Mouse (Mus musculus): ENCODE data around the gene Parp11.
A peak's percentile ranks its signal among the peaks of the same experiment; 100 is the strongest.

The Parp11 gene

GRCm38 (mm10) chr6:127446436-127446890 lies at the start of gene Parp11:
TSS of gene Parp11 (plus strand) at chr6:127446840.
- DNase-seq: peak; percentile 70

DNA sequence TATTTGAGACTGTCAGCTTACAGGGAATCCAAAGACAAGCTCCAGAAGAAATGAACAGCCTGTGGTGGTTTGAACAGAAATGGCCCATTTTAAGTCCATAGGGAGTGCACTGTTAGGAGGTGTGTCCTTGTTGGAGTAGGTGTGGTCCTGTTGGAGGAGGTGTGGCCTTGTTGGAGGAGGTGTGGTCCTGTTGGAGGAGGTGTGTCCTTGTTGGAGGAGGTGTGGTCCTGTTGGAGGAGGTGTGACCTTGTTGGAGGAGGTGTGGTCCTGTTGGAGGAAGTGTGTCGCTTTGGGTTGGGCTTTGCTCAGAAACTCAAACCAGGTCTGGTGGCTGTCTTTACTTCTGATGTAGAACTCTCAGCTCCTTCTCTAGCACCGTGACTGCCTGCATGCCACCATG lies 48.6 kb upstream of the Parp11 start:
- no peak for DNase-seq

GRCm38 (mm10) chr6:127401419-127401818 lies 45.2 kb upstream of the Parp11 start:
- no peak for DNase-seq

DNA sequence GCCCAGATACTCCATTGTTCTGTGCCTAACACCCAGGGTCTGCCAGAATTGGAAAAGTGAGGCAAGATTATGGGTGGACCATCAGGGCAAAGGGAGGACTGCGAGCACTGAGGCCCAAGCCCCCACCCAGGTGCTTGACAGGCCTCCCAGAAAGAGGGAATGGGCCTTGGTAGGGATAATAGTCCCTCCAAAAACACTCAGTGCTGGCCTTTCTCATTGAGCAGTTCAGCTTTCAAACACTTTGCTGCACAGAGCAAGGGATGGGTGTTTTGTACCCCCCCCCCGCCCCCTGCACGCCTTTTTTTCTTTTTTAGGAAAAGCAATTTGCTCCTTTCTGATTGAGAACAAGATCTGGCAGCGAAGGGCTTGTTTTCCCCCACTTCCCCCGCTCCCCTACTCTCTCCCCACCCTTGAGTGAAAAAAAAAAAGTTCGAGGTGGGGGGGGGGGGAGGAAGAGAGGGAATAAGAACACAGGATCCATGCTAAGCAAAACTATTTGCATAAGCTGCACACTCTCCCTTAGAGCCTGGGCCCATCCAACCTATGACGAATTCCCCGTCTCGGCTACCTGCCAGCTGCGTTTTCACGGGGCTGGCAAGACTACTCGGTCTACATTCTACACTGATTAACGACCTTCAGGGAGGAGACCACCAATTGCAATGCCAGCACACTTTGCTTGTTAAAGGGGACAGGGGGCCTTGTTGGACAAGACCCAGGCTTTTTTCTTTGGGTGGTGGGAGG lies 42.4 kb upstream of the Parp11 start:
- peak; percentile 20 for DNase-seq

- peak; percentile 36 for DNase-seq
Measured at GRCm38 (mm10) chr6:127405682-127406081, 41.0 kb upstream of the Parp11 start.

DNA sequence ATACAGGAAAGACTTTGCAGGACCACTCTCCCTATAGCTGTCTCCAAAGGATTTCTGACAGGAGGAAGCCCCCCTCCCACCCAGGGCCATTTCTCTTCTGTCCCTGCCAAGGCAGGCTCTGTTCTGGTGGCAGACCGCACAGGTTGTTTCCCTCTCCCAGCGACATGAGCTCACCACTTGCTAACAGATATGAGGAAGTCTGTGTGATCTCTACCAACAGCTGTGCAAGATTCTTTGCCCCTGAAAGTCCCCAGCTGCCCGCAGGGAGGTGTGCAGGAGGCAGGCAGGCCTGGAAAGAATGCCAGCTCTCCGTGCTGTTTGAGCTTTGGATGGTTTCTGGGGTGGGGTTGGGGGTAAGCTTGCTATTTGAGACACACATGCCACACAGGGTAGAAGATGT lies 38.9 kb upstream of the Parp11 start:
- DNase-seq: no peak

DNA sequence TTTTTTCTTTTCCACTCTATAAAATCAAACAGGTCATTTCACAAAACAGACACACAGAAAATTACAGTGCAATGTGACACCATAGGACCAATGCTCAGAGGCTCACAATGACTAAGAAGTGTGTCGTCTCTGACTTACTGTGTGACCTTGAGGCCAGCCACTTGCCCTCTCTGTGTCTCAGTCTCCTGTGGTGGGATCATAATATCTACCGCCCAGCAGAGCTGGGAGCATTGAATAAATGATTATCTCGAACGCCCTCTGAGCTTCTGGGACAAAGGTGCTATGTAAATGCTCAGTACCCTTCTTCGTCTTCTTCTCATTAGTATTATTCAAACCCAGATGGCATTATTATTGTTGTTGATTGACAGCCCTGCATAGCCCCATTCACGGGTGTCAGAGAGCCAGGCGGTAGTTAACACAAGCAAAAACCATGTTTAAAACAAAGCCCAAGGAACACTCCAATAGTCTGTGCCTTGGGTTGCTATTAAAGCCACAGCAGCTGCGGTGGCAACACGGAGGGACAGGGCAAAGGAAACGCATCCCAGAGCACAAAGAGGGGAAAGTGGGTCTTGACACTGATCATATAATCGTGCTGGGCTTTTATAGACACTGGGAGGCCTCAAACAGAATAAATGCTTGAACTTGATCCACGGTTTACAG lies 29.0 kb upstream of the Parp11 start:
- no peak for DNase-seq

GRCm38 (mm10) chr6:127418322-127418721 lies 28.3 kb upstream of the Parp11 start:
- DNase-seq: no peak

GRCm38 (mm10) chr6:127420115-127420514 lies 26.5 kb upstream of the Parp11 start:
- no peak for DNase-seq

GRCm38 (mm10) chr6:127425095-127425494 lies 21.5 kb upstream of the Parp11 start:
- no peak for DNase-seq

DNA sequence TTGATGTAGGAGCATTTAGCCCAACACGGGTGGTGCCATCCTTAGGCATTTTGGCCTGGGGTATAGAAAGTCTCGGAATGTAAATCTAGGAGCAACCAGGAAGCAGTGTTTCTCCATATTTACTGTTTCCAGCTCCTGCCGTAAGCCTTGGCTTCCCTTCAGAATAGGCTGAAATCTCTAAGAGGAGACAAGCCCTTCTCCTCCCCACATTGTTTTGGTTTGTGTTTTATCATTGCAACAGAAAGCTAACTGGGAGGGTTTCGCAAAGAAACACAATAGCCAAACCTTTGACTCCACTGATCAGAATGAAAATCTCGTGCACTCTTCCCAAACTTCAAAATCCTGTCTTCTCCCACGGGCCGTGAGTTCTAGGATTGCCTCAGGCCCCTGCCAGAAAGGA lies 15.9 kb upstream of the Parp11 start:
- DNase-seq: no peak

- DNase-seq: no peak
Measured at GRCm38 (mm10) chr6:127431196-127431766, 15.4 kb upstream of the Parp11 start.

- no peak for DNase-seq
Measured at GRCm38 (mm10) chr6:127433886-127434647, 12.6 kb upstream of the Parp11 start.

DNA sequence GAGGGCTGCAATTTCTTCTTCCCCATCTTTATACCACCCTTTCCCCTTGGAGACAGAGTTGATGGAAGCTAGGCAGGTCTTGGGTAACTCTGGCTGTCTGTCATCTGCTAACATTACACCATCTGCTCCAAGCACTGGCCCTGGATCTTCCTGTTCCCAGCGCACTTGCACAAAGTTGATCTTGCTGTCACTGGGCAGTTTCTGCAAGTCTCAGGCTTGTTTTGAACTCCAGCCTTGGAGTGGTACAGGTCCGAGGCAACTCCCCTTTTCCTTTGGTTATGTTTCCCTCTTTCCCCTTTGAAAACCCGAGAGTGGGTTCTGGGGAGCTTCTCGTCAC lies 12.0 kb upstream of the Parp11 start:
- no peak for DNase-seq

DNA sequence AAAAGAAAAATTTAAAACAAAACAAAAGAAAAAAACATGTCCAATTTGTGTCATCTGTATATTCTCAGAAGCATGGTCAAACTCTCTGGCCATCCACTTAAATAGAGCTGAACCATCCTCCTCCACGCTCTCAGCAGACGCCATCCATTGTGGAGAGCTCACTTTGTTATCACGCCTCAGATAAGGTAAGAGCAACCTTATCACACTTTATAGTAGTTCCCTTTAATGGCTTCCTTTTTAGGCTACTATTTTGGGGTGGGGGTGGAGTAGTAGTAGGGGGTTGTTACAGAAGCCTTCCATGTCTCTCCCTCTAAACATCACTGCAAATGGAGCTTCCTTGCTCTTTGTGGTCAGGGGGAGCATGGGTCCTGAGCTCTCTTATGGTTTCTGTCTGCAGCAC lies 7.6 kb upstream of the Parp11 start:
- no peak for DNase-seq

GRCm38 (mm10) chr6:127439540-127440195 lies 7.0 kb upstream of the Parp11 start:
- no peak for DNase-seq

DNA sequence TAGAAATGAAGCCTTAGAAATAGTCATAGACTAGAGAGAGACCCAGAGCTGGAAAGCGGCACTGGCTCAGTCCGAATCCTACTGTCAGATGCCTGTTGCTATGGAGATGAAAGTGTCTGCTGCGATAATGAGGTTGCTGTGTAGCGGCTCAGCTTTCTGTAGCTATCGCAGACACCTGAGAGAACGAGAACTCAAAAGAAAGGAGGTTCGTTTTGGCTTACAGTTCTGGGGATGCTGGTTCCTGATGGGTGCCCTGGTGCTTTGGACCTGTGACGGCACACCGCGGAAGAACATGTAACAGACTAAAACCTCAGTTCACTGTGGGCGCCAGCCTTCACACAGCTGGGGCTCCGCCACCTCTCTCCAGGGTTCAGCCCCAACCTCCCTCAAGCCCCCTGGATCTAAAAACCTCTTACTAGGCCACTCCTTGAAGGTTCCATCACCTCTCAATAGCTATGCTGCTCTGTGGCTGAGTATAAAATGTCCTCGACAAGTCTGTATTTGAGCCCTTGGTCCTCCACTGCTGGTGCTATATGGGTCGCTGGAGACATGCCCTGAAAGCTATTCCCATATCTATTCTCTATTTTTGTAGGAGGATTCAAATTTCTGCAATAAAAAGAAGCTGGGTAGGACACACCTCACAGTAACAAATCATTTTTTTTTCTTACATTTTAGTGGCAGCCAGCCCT lies 6.1 kb upstream of the Parp11 start:
- DNase-seq: peak; percentile 20

DNA sequence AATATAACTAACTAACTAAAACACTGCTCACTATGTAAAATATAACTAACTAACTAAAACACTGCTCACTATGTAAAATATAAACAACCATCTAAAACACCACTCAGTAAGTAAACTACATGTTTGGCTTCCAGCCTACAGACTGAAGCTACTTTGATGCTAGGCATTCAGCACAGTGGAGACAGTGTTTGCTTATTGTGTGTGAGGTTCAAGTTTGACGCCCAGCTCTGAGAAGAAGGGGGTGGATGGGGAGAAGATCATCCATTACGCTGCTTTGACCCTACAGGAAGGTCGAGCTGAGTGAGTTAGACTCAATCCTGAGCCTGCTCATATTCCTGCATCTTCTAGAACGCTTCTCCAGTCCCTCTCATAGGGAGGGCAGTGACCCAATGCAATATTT lies 4.1 kb upstream of the Parp11 start:
- DNase-seq: no peak

GRCm38 (mm10) chr6:127443910-127444309 lies 2.7 kb upstream of the Parp11 start:
- DNase-seq: no peak

DNA sequence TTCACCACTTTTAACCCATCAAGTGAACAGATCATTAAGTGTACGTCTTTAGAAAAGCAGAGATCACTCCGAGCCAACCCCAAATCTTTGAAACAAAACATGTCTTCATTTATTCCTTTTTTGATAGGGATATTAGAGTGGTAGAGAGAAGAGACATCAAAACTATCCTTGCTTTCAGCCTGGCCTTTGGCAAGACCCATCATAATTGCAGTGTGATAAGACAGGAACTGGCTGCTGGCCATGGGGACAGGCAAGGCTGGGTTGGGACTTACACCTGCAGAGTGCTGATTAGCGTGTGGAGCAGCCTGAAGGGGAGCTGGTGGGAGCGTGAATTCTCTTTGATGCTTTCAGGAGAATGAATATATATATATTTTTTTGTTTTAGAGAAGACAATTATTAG lies 2.2 kb upstream of the Parp11 start:
- DNase-seq: no peak

- DNase-seq: no peak
Measured at GRCm38 (mm10) chr6:127447686-127448460, 1.2 kb downstream of the Parp11 start.

- no peak for DNase-seq
Measured at GRCm38 (mm10) chr6:127448869-127449268, 2.2 kb downstream of the Parp11 start.

All from right cerebral cortex, adult 18-20 months (tissue).